Mouse (Mus musculus) testis, adult 2 months (tissue): ENCODE results near the gene Nsmce1.

ENCODE experiments used
- CTCF ChIP-seq: fragments of 200-500 bp; IDR thresholded peaks from 2 replicates; pipeline ENCODE4 v1.5.1; 2012; ENCODE audit warnings: low read depth, mild to moderate bottlenecking, inconsistent platforms, low read length, moderate library complexity; ENCODE audit not compliant: control insufficient read depth, insufficient read depth, insufficient replicate concordance
- POLR2A ChIP-seq: fragments of 200-500 bp; IDR thresholded peaks from 2 replicates; pipeline ENCODE4 v1.6.1; 2012; ENCODE audit warnings: low read depth, mild to moderate bottlenecking, inconsistent platforms, low read length, moderate library complexity; ENCODE audit not compliant: control insufficient read depth

GRCm38 (mm10) chr7:125474535-125474934 is 16.9 kb downstream of the Nsmce1 start:
- no peak for TF ChIP-seq POLR2A
- no peak for TF ChIP-seq CTCF
